Comparison of ENCODE assay signal across 7 mouse cellular contexts in the genomic region with DNA sequence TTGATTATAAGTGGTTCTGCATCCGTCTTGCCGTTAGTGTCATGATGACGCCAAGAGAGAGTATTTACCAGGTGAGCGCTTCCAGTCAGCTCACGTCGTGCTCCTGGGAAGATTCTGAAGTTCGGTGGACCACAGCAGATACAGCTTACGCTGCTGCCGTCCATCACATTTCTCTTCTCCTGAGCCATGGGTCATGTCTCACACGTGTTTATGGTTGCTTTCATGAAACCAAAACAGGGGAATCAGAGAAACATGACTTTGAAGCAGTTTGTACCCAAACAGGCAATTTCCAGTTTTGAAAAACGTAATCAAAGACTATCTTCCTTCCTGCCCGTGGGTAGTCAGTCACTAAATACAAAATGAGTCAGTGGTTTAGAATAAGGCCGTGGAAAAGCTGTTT.
"Had no signal": no experiment of that assay in that cellular context is flagged by ENCODE, and none has a peak within 500 bp of the region (broad histone marks: within the 10 kb centered on the region; RNA-seq: fewer than 3 reads in every experiment).

No protein-coding gene starts in this region.

- DNase-seq: kidney, adult 2 months; kidney, postnatal 36 days; left cerebral cortex, postnatal 4 days; lung, adult 18-20 months; right cerebral cortex, adult 18-20 months; thymus, postnatal 36 days had no signal

- ATAC-seq: midbrain, embryonic 13.5 days had no signal
